Mouse (Mus musculus) thymus, postnatal 4 days (tissue): ENCODE data around the gene Oxsm.

Experiments
- DNase-seq: peaks from one replicate; pipeline ENCODE4 v3.0.0; 2021

The Oxsm gene

DNA sequence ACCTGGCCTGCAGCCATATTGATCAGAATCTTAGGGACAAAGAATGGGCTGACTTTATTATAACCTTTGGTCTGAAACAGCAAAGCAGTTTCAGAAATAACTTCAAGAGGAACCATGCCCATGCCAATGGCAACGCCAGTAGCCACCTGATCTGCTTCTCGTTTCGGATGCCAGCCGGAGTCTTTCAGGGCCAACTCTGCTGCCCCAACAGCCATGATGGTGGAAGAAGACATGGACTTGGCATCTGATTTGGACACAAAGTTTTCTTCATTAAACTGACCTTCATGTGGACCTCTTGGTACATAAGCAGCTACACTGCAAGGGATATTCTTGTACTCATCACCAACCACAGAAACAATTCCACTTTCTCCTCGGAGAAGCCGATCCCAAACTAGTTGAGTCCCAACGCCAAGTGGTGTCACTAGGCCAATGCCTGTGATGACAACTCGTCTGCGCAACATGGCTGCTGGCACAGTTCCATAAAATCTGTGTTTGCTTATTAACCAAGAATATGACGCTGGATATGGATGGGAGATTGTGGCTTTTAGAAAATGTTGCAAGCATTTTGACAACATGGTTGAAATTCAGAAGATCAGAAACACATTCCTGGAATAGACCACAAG, 7.3 kb downstream of the Oxsm start:
- DNase-seq = peak; percentile 15

DNA sequence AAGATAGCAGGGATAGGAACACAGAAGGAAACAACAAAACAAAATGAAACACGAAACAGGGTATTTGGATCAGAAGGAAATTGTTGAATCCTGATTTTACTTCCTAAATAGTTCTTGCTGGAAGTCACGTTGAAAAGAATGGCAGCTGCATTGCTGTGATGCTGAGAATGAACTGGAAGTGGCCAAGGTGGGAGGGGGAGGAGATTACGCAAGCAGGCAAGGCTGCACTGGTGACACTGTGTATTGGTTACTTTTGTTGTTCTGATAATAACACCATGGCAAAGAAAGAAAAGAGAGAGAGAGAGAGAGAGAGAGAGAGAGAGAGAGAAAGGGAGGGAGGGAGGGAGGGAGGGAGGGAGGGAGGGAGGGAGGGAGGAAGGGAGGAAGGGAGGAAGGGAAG, 13.1 kb downstream of the Oxsm start:
- no peak for DNase-seq

- no peak for DNase-seq
Observed at GRCm38 (mm10) chr14:16233515-16233914, 16.1 kb downstream of the Oxsm start.

- no peak for DNase-seq
Observed at GRCm38 (mm10) chr14:16230581-16230980, 19.0 kb downstream of the Oxsm start.

GRCm38 (mm10) chr14:16229395-16229794, 20.2 kb downstream of the Oxsm start:
- DNase-seq = no peak

- DNase-seq = no peak
Observed at GRCm38 (mm10) chr14:16219015-16219414, 30.6 kb downstream of the Oxsm start.

DNA sequence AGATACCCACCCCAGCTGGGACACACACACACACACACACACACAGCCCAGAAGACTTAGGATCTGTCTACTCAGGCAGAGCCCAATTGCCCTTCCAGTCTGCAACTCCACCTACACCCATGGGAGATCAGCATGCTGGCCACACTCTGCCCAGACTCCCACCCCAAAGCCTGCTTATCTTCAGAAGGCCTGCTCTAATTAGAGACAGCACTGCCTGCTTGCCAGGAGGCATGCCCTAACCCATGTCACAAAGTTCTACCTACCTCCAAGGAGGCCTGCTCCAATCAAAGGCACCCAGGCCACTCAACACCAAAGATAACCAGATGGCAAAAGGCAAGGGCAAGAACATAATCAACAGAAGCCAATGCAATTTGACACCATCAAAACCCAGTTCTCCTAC, 41.9 kb downstream of the Oxsm start:
- no peak for DNase-seq

DNA sequence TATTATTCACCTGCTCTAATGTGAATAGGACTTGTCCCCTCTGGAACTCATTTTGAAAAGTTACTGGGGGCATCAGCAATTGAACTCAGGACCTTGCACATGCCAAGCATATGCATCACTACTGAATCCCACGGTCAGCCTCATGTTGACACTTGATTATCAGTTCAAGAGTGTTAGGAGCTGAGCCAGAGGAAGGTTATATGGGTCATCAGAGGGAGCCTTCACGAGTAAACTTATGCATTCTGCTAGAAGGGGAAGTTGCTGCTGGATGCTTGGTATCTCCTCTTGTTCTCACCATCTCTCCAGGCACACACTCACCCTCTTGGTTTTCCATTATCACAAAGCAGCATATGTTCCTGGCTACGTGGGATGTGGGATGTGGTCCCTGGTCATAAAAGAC, 47.9 kb downstream of the Oxsm start:
- DNase-seq = no peak

- DNase-seq = no peak
Observed at GRCm38 (mm10) chr14:16200969-16201638, 48.5 kb downstream of the Oxsm start.

- DNase-seq = no peak
Observed at GRCm38 (mm10) chr14:16200220-16200912, 49.2 kb downstream of the Oxsm start.

GRCm38 (mm10) chr14:16196518-16196917, 53.1 kb downstream of the Oxsm start:
- peak; percentile 64 for DNase-seq

DNA sequence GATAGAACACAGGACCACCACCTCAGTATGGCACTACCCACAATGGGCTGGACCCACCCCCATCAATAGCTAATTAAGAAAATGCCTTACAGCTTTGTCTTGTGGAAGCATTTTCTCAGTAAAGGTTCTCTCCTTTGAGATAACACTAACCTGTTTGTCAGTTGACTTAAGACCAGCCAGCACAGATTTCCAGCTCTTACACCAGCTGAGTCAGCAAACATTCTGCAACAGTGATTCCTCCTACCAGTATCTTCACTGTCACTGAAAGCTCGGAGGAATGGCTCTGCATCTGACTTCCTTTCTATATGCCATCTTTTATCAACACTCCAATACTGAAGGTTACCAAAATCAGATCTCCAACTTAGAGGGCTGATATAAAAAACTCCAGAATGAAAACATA, 54.1 kb downstream of the Oxsm start:
- DNase-seq = no peak

DNA sequence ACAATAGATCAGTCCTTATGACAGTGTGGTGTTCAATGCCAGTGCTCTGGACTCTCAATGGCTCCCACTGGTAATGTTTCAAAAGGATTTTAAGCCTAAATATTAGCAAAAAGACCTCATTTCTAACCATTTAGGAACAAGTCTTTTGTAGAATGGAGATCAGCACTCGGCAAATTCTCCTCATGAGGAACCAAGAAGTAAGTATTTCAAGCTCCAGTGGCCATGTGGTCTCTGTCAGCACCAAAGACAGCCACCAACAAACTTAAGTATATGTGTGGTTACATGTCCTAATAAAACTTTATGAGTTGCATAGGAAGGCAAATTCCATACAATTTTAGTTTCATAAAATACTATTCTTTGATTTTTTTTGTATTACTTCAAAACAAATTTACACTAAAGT, 55.5 kb downstream of the Oxsm start:
- DNase-seq = no peak

- DNase-seq = no peak
Observed at GRCm38 (mm10) chr14:16189142-16189541, 60.5 kb downstream of the Oxsm start.
